Mouse (Mus musculus) hindbrain, embryonic 16.5 days (tissue): ENCODE measurements around the gene Taf1d. TPM values are rescaled to one million over a fixed set of nuclear protein-coding genes. Genes with fewer than 3 reads are reported as not detected.

Source experiments
- ATAC-seq: fragments of 200-750 bp; cut with Nextera tagmentation; 2 replicates; pipeline ENCODE4 v1.8.0; 2017; ENCODE audit warnings: moderate TSS enrichment, moderate library complexity
- H3K27ac ChIP-seq: fragments of 300-500 bp; sonication (generic); 2 replicates; pipeline ENCODE4 v1.5.1; 2014; ENCODE audit warnings: low read depth, mild to moderate bottlenecking, control low read depth, low read length, moderate library complexity
- H3K27me3 ChIP-seq: fragments of 300-500 bp; sonication (generic); replicated peaks from 2 replicates; pipeline ENCODE4 v1.6.1; 2014; ENCODE audit warnings: low read length; ENCODE audit not compliant: control insufficient read depth, insufficient read depth
- H3K36me3 ChIP-seq: fragments of 300-500 bp; sonication (generic); 2 replicates; pipeline ENCODE4 v1.6.1; 2014; ENCODE audit warnings: mild to moderate bottlenecking, low read length, moderate library complexity, mixed read lengths; ENCODE audit not compliant: control insufficient read depth, insufficient read depth
- H3K4me1 ChIP-seq: fragments of 300-500 bp; sonication (generic); 2 replicates; pipeline ENCODE4 v1.6.1; 2014; ENCODE audit warnings: low read depth, low read length; ENCODE audit not compliant: control insufficient read depth, insufficient read depth
- H3K4me2 ChIP-seq: fragments of 300-500 bp; sonication (generic); 2 replicates; pipeline ENCODE4 v1.6.1; 2014; ENCODE audit warnings: mild to moderate bottlenecking, low read length, control low read depth, moderate library complexity
- H3K4me3 ChIP-seq: fragments of 300-500 bp; sonication (generic); 2 replicates; pipeline ENCODE4 v1.5.1; 2014; ENCODE audit warnings: mild to moderate bottlenecking, low read length, control low read depth, moderate library complexity
- H3K9ac ChIP-seq: fragments of 300-500 bp; sonication (generic); 2 replicates; pipeline ENCODE4 v1.6.1; 2014; ENCODE audit warnings: low read depth, mild to moderate bottlenecking, control low read depth, low read length, moderate library complexity
- H3K9me3 ChIP-seq: fragments of 300-500 bp; sonication (generic); 2 replicates; pipeline ENCODE4 v1.6.1; 2014; ENCODE audit warnings: mild to moderate bottlenecking, low read length, moderate library complexity; ENCODE audit not compliant: control insufficient read depth
- WGBS: fragments of 180-500 bp; shearing (Covaris S2); extraction: QIAGEN DNeasy Blood & Tissue Kit; methylation state at CpG from one replicate; pipeline ENCODE4 v1.1.7; 2014; 5-methylcytosine and 5-hydroxymethylcytosine counted together
- microRNA-seq: library from miRNA; unstranded; fragments of <30 nt; microRNA quantifications from one replicate; pipeline ENCODE4, GENCODE M21; 2017
- polyA plus RNA-seq: library from polyadenylated mRNA; unstranded; fragments of >200 nt; fragmentation: Nextera tagmentation; extraction: Ambion mirVana; gene quantifications from 2 replicates; pipeline ENCODE4 v1.2.1, GENCODE M21; 2015

Gene Taf1d
- polyA plus RNA-seq, 1 experiment from 2014 or later = 36.4 TPM

GRCm38 (mm10) chr9:15365856-15366255, 59.8 kb downstream of the Taf1d start:
- peak; percentile 65 for ATAC-seq
- no peak overlapping the region for H3K4me2 ChIP-seq
- no peak overlapping the region for H3K27ac ChIP-seq
- H3K4me1 ChIP-seq = no peaks in the 10 kb centered on the region
- WGBS = 88% methylated on average over 1 of the region's 1 CpGs
- no peaks in the 10 kb centered on the region for H3K36me3 ChIP-seq
- no peaks in the 10 kb centered on the region for H3K27me3 ChIP-seq
- no peak overlapping the region for H3K4me3 ChIP-seq
- no peaks in the 10 kb centered on the region for H3K9me3 ChIP-seq
- no peak overlapping the region for H3K9ac ChIP-seq

- Histone ChIP-seq H3K4me3 (no peak overlapping the region), H3K27me3 (no peaks in the 10 kb centered on the region), H3K27ac (no peak overlapping the region), H3K4me2 (no peak overlapping the region), H3K36me3 (no peaks in the 10 kb centered on the region), H3K9me3 (no peaks in the 10 kb centered on the region), H3K4me1 (no peaks in the 10 kb centered on the region), H3K9ac (no peak overlapping the region)
- WGBS = 54% methylated on average over 2 of the region's 2 CpGs
- peak; percentile 52; the same call in 1 of the 2 replicates for ATAC-seq
These were observed 60.2 kb downstream of the Taf1d start for GRCm38 (mm10) chr9:15366260-15366659.

Small RNA genes lying within 50 kb of the gene (microRNA-seq; reads per million reads assigned to microRNA genes)
- not detected for gene Gm49349
- gene mmu-mir-7650 = not detected

Other genes starting within 250 kb of the Taf1d start
- gene Hephl1, start 194.1 kb upstream of the Taf1d start, polyA plus RNA-seq = not detected in 2 replicates
- 33.0 and 36.6 TPM in 2 replicates for gene Vstm5, start 67.2 kb upstream of the Taf1d start, polyA plus RNA-seq
- 25.8 and 31.9 TPM in 2 replicates for gene Med17, start 26.3 kb upstream of the Taf1d start, polyA plus RNA-seq
- gene 4931406C07Rik, start 234 bp downstream of the Taf1d start, polyA plus RNA-seq = 13.7 and 14.3 TPM in 2 replicates
- gene Cep295, start 51.6 kb downstream of the Taf1d start, polyA plus RNA-seq = 10.7 and 11.8 TPM in 2 replicates
- gene Smco4, start 187.2 kb downstream of the Taf1d start, polyA plus RNA-seq = 0.84 and 0.86 TPM in 2 replicates